Mouse (Mus musculus): ENCODE results near the gene Zc3h7b.
"Not testable (repeated sequence)": the region's sequence is repeated elsewhere in the genome, so short reads cannot be mapped to it uniquely, and the experiment has no call there.

Gene Zc3h7b

GRCm38 (mm10) chr15:81739296-81739695 is 5.6 kb upstream of the Zc3h7b start:
- in situ Hi-C loops (cut with MboI, MseI): no loop called here

- in situ Hi-C loops (cut with MboI, MseI): no loop called here
These were observed 4.9 kb upstream of the Zc3h7b start for GRCm38 (mm10) chr15:81739924-81740323.

- in situ Hi-C loops (cut with MboI, MseI): not testable (repeated sequence)
These were observed 2.5 kb upstream of the Zc3h7b start for GRCm38 (mm10) chr15:81742368-81742767.

GRCm38 (mm10) chr15:81745601-81746114 is 801 bp downstream of the Zc3h7b start:
- in situ Hi-C loops (cut with MboI, MseI): no loop called here

- in situ Hi-C loops (cut with MboI, MseI): no loop called here
These were observed 4.9 kb downstream of the Zc3h7b start for GRCm38 (mm10) chr15:81749742-81750141.

- in situ Hi-C loops (cut with MboI, MseI): no loop called here
These were observed 8.8 kb downstream of the Zc3h7b start for GRCm38 (mm10) chr15:81753669-81754068.

GRCm38 (mm10) chr15:81758701-81759100 is 13.8 kb downstream of the Zc3h7b start:
- in situ Hi-C loops (cut with MboI, MseI): no loop called here

GRCm38 (mm10) chr15:81759542-81759941 is 14.7 kb downstream of the Zc3h7b start:
- in situ Hi-C loops (cut with MboI, MseI): no loop called here

GRCm38 (mm10) chr15:81760361-81761079 is 15.7 kb downstream of the Zc3h7b start:
- in situ Hi-C loops (cut with MboI, MseI): no loop called here

- in situ Hi-C loops (cut with MboI, MseI): no loop called here
These were observed 16.5 kb downstream of the Zc3h7b start for GRCm38 (mm10) chr15:81761381-81761780.

- in situ Hi-C loops (cut with MboI, MseI): no loop called here
These were observed 17.1 kb downstream of the Zc3h7b start for GRCm38 (mm10) chr15:81761959-81762358.

- in situ Hi-C loops (cut with MboI, MseI): no loop called here
These were observed 19.7 kb downstream of the Zc3h7b start for GRCm38 (mm10) chr15:81764573-81764972.

GRCm38 (mm10) chr15:81765651-81766050 is 20.8 kb downstream of the Zc3h7b start:
- in situ Hi-C loops (cut with MboI, MseI): no loop called here

- in situ Hi-C loops (cut with MboI, MseI): no loop called here
These were observed 21.6 kb downstream of the Zc3h7b start for GRCm38 (mm10) chr15:81766439-81766838.

GRCm38 (mm10) chr15:81769037-81769436 is 24.2 kb downstream of the Zc3h7b start:
- in situ Hi-C loops (cut with MboI, MseI): no loop called here

- in situ Hi-C loops (cut with MboI, MseI): no loop called here
These were observed 27.7 kb downstream of the Zc3h7b start for GRCm38 (mm10) chr15:81772431-81773120.

GRCm38 (mm10) chr15:81774505-81775171 is 29.8 kb downstream of the Zc3h7b start:
- in situ Hi-C loops (cut with MboI, MseI): no loop called here

- in situ Hi-C loops (cut with MboI, MseI): no loop called here
These were observed 32.0 kb downstream of the Zc3h7b start for GRCm38 (mm10) chr15:81776631-81777422.

- in situ Hi-C loops (cut with MboI, MseI): no loop called here
These were observed 37.0 kb downstream of the Zc3h7b start for GRCm38 (mm10) chr15:81781816-81782215.

GRCm38 (mm10) chr15:81784762-81785161 is 39.9 kb downstream of the Zc3h7b start:
- in situ Hi-C loops (cut with MboI, MseI): no loop called here

- in situ Hi-C loops (cut with MboI, MseI): no loop called here
These were observed 40.8 kb downstream of the Zc3h7b start for GRCm38 (mm10) chr15:81785701-81786100.

- in situ Hi-C loops (cut with MboI, MseI): no loop called here
These were observed 42.7 kb downstream of the Zc3h7b start for GRCm38 (mm10) chr15:81787525-81787924.

All from T-helper 1 cell (primary cell).